Mouse (Mus musculus): Measurements from ENCODE around the gene Coro1c. TPM values are rescaled to one million over a fixed set of nuclear protein-coding genes. Genes with fewer than 3 reads are reported as not detected.

Coro1c gene
- polyA plus RNA-seq, 1 experiment = 78.3 TPM

GRCm38 (mm10) chr5:113875625-113876024 is 32.9 kb downstream of the Coro1c start:
- Histone ChIP-seq H3K27me3 (ENCODE audit: control insufficient read depth, insufficient read depth, low read length) (no peaks in the 10 kb centered on the region), H3K4me1 (replicated peaks; ENCODE audit: control insufficient read depth, insufficient read depth, low read length) (peaks cover 32% of the 10 kb centered on the region), H3K36me3 (ENCODE audit: control insufficient read depth, insufficient read depth, low read length) (no peaks in the 10 kb centered on the region; the same call in 1 of the 2 replicates), H3K27ac (ENCODE audit: control insufficient read depth, insufficient read depth, low read length) (no peak overlapping the region), H3K4me3 (ENCODE audit: control insufficient read depth, insufficient read depth, low read length) (no peak overlapping the region)
- no peak for TF ChIP-seq POLR2A (IDR thresholded peaks at IDR 0.05; ENCODE audit: control insufficient read depth, extremely low read depth, insufficient read depth, low read length, poor library complexity)
- TF ChIP-seq CTCF (IDR thresholded peaks at IDR 0.05; ENCODE audit: borderline replicate concordance, control insufficient read depth, extremely low read depth, insufficient read depth, low read length, poor library complexity) = no peak
- whole genome bisulfite sequencing = 96% methylated on average over 4 of the region's 4 CpGs
- DNase-seq = no peak

DNA sequence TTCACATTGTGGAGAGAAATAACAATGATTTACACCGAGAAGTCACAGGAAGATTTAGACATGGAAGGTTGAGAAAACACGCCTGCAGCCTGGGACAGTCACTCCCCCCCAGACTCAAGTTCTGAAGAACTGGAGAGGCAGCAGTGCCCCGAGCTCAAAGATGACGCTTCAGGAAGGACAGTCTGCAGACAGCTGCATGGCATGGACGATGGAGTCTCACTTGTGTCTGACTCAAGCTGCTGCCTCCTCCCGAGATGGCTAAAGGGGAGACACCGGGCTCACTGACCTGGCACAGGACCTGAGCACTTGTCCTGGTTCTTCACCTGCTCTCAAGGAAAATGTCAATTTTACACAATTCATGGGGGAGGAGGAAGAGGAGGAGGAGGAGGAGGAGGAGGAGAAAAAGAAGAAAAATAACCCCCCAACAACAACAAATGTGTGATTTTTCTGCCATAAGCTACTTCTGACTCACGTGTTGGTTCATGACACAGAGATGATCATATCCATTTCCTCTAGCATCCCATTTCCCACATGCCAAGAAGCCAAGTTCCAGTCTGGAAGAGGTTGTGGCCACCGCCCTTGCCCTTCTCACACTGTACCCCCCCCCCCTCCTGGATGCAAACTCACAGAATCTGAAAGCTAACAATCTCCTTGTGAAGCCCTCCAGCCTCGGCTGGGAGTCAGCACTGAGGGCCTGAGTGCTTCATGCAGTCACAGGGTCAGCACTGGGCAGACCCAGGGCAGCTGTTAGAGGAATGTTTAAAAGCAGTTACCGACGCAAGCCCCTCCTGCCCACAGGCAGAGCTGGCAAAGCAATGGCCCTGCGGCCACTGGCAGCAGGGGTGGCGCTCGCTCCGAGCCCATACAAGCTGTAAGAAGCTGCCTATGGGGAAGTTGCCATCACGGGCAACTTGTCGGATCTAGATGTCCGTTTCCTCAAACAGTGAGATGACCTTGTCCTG is 34.2 kb downstream of the Coro1c start:
- DNase-seq = no peak
- no peak overlapping the region for H3K4me3 ChIP-seq (ENCODE audit: control insufficient read depth, insufficient read depth, low read length)
- 94% methylated on average over 19 of the region's 19 CpGs for WGBS
- H3K4me1 ChIP-seq (replicated peaks; ENCODE audit: control insufficient read depth, insufficient read depth, low read length) = peaks cover 37% of the 10 kb centered on the region
- no peak for TF ChIP-seq CTCF (IDR thresholded peaks at IDR 0.05; ENCODE audit: borderline replicate concordance, control insufficient read depth, extremely low read depth, insufficient read depth, low read length, poor library complexity)
- TF ChIP-seq POLR2A (IDR thresholded peaks at IDR 0.05; ENCODE audit: control insufficient read depth, extremely low read depth, insufficient read depth, low read length, poor library complexity) = no peak
- H3K36me3 ChIP-seq (ENCODE audit: control insufficient read depth, insufficient read depth, low read length) = no peaks in the 10 kb centered on the region
- H3K27me3 ChIP-seq (ENCODE audit: control insufficient read depth, insufficient read depth, low read length) = no peaks in the 10 kb centered on the region
- H3K27ac ChIP-seq (ENCODE audit: control insufficient read depth, insufficient read depth, low read length) = no peak overlapping the region

GRCm38 (mm10) chr5:113872936-113873912 is 35.3 kb downstream of the Coro1c start:
- H3K4me1 ChIP-seq (replicated peaks; ENCODE audit: control insufficient read depth, insufficient read depth, low read length) = peaks cover 37% of the 10 kb centered on the region
- no peak overlapping the region for H3K27ac ChIP-seq (ENCODE audit: control insufficient read depth, insufficient read depth, low read length)
- no peaks in the 10 kb centered on the region for H3K36me3 ChIP-seq (ENCODE audit: control insufficient read depth, insufficient read depth, low read length)
- WGBS = 41% methylated on average over 15 of the region's 15 CpGs
- TF ChIP-seq CTCF (IDR thresholded peaks at IDR 0.05; ENCODE audit: borderline replicate concordance, control insufficient read depth, extremely low read depth, insufficient read depth, low read length, poor library complexity) (no peak), POLR2A (IDR thresholded peaks at IDR 0.05; ENCODE audit: control insufficient read depth, extremely low read depth, insufficient read depth, low read length, poor library complexity) (no peak)
- peak; percentile 39 for DNase-seq
- no peak overlapping the region for H3K4me3 ChIP-seq (ENCODE audit: control insufficient read depth, insufficient read depth, low read length)
- H3K27me3 ChIP-seq (ENCODE audit: control insufficient read depth, insufficient read depth, low read length) = no peaks in the 10 kb centered on the region

DNA sequence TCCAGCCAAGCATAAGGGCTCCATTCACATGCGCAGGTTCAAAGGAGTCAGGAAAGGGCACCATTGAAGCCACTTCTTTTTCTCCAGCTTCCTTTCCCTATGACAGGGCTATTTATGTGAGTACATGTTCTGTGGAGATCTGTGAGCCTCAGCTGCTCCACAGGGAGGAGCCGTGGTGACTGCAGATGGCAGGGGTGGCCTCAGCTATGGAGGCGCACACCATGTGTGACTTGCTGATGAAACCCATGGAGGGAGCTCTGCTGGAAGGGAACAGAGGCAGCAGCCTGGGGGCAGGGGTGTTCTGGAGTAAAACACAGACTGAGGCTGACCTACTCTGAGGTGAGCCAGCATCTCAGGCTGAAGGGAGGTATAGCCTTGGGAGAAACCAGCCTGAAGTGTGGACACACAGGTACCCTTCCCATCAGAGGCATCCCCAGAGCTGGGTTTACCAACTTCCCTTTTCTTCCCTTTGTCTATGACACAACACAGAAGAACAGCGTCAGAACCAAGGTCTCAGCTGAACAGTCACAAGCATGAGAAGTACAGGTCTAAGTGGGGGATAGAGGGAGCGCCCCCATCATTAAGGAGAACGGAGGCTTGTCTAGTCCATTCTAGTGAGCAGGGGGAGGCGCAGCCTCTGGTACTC is 36.5 kb downstream of the Coro1c start:
- no peaks in the 10 kb centered on the region for H3K27me3 ChIP-seq (ENCODE audit: control insufficient read depth, insufficient read depth, low read length)
- DNase-seq = no peak
- H3K4me1 ChIP-seq (replicated peaks; ENCODE audit: control insufficient read depth, insufficient read depth, low read length) = peaks cover 37% of the 10 kb centered on the region
- 72% methylated on average over 7 of the region's 7 CpGs for WGBS
- H3K36me3 ChIP-seq (ENCODE audit: control insufficient read depth, insufficient read depth, low read length) = no peaks in the 10 kb centered on the region
- TF ChIP-seq POLR2A (IDR thresholded peaks at IDR 0.05; ENCODE audit: control insufficient read depth, extremely low read depth, insufficient read depth, low read length, poor library complexity) (no peak), CTCF (IDR thresholded peaks at IDR 0.05; ENCODE audit: borderline replicate concordance, control insufficient read depth, extremely low read depth, insufficient read depth, low read length, poor library complexity) (no peak)
- H3K4me3 ChIP-seq (ENCODE audit: control insufficient read depth, insufficient read depth, low read length) = no peak overlapping the region
- H3K27ac ChIP-seq (ENCODE audit: control insufficient read depth, insufficient read depth, low read length) = no peak overlapping the region

- peaks cover 34% of the 10 kb centered on the region for H3K4me1 ChIP-seq (replicated peaks; ENCODE audit: control insufficient read depth, insufficient read depth, low read length)
- no peak for TF ChIP-seq CTCF (IDR thresholded peaks at IDR 0.05; ENCODE audit: borderline replicate concordance, control insufficient read depth, extremely low read depth, insufficient read depth, low read length, poor library complexity)
- no peak for TF ChIP-seq POLR2A (IDR thresholded peaks at IDR 0.05; ENCODE audit: control insufficient read depth, extremely low read depth, insufficient read depth, low read length, poor library complexity)
- no peaks in the 10 kb centered on the region for H3K27me3 ChIP-seq (ENCODE audit: control insufficient read depth, insufficient read depth, low read length)
- 43% methylated on average over 21 of the region's 21 CpGs for WGBS
- no peak overlapping the region for H3K27ac ChIP-seq (ENCODE audit: control insufficient read depth, insufficient read depth, low read length)
- H3K36me3 ChIP-seq (ENCODE audit: control insufficient read depth, insufficient read depth, low read length) = no peaks in the 10 kb centered on the region
- no peak for DNase-seq
- no peak overlapping the region for H3K4me3 ChIP-seq (ENCODE audit: control insufficient read depth, insufficient read depth, low read length)
Observed at GRCm38 (mm10) chr5:113870393-113871040, 38.0 kb downstream of the Coro1c start.

Measured in thymus, adult 2 months (tissue).